Mouse (Mus musculus): ENCODE data around the gene Gpx2.

Gpx2 gene

GRCm38 (mm10) chr12:76795350-76795749 is at the start of gene Gpx2:
TSS of gene Gpx2 (minus strand) at chr12:76795554.
- DNase-seq (ENCODE audit: extremely low spot score, low read depth, low spot score): no peak

- DNase-seq (ENCODE audit: extremely low spot score, low read depth, low spot score): no peak
Observed at GRCm38 (mm10) chr12:76844346-76845061, 49.1 kb upstream of the Gpx2 start.

- DNase-seq (ENCODE audit: extremely low spot score, low read depth, low spot score): no peak
Observed at GRCm38 (mm10) chr12:76840081-76840480, 44.7 kb upstream of the Gpx2 start.

- DNase-seq (ENCODE audit: extremely low spot score, low read depth, low spot score): no peak
Observed at GRCm38 (mm10) chr12:76839298-76839697, 43.9 kb upstream of the Gpx2 start.

GRCm38 (mm10) chr12:76837844-76838650 is 42.7 kb upstream of the Gpx2 start:
- no peak for DNase-seq (ENCODE audit: extremely low spot score, low read depth, low spot score)

GRCm38 (mm10) chr12:76837101-76837843 is 41.9 kb upstream of the Gpx2 start:
- peak; percentile 94 for DNase-seq (ENCODE audit: extremely low spot score, low read depth, low spot score)

GRCm38 (mm10) chr12:76832704-76833103 is 37.4 kb upstream of the Gpx2 start:
- DNase-seq (ENCODE audit: extremely low spot score, low read depth, low spot score): no peak

GRCm38 (mm10) chr12:76825283-76825682 is 29.9 kb upstream of the Gpx2 start:
- no peak for DNase-seq (ENCODE audit: extremely low spot score, low read depth, low spot score)

GRCm38 (mm10) chr12:76822651-76823041 is 27.3 kb upstream of the Gpx2 start, which contains the start of gene Rab15:
TSS of gene Rab15 (minus strand) at chr12:76822908.
- DNase-seq (ENCODE audit: extremely low spot score, low read depth, low spot score): no peak

GRCm38 (mm10) chr12:76822002-76822650 is 26.8 kb upstream of the Gpx2 start:
- no peak for DNase-seq (ENCODE audit: extremely low spot score, low read depth, low spot score)

- DNase-seq (ENCODE audit: extremely low spot score, low read depth, low spot score): no peak
Observed at GRCm38 (mm10) chr12:76820615-76821014, 25.3 kb upstream of the Gpx2 start.

- DNase-seq (ENCODE audit: extremely low spot score, low read depth, low spot score): no peak
Observed at GRCm38 (mm10) chr12:76819816-76820215, 24.5 kb upstream of the Gpx2 start.

- DNase-seq (ENCODE audit: extremely low spot score, low read depth, low spot score): no peak
Observed at GRCm38 (mm10) chr12:76818908-76819307, 23.6 kb upstream of the Gpx2 start.

GRCm38 (mm10) chr12:76818120-76818519 is 22.8 kb upstream of the Gpx2 start:
- no peak for DNase-seq (ENCODE audit: extremely low spot score, low read depth, low spot score)

GRCm38 (mm10) chr12:76817176-76817575 is 21.8 kb upstream of the Gpx2 start:
- DNase-seq (ENCODE audit: extremely low spot score, low read depth, low spot score): no peak

GRCm38 (mm10) chr12:76816720-76817119 is 21.4 kb upstream of the Gpx2 start:
- no peak for DNase-seq (ENCODE audit: extremely low spot score, low read depth, low spot score)

- no peak for DNase-seq (ENCODE audit: extremely low spot score, low read depth, low spot score)
Observed at GRCm38 (mm10) chr12:76814120-76814519, 18.8 kb upstream of the Gpx2 start.

- no peak for DNase-seq (ENCODE audit: extremely low spot score, low read depth, low spot score)
Observed at GRCm38 (mm10) chr12:76813543-76813942, 18.2 kb upstream of the Gpx2 start.

- no peak for DNase-seq (ENCODE audit: extremely low spot score, low read depth, low spot score)
Observed at GRCm38 (mm10) chr12:76811006-76811405, 15.7 kb upstream of the Gpx2 start.

- DNase-seq (ENCODE audit: extremely low spot score, low read depth, low spot score): no peak
Observed at GRCm38 (mm10) chr12:76810491-76810890, 15.1 kb upstream of the Gpx2 start.

- DNase-seq (ENCODE audit: extremely low spot score, low read depth, low spot score): no peak
Observed at GRCm38 (mm10) chr12:76807796-76808195, 12.4 kb upstream of the Gpx2 start.

Data from hindlimb bud, embryonic 11.5 days (tissue).